Mouse (Mus musculus): ENCODE data around the gene Mkln1.

- TF ChIP-seq CTCF (IDR thresholded peaks at IDR 0.05; ENCODE audit: borderline replicate concordance, control insufficient read depth, extremely low read depth, insufficient read depth, low read length, poor library complexity), result no peak
- no peak for TF ChIP-seq POLR2A (IDR thresholded peaks at IDR 0.05; ENCODE audit: control insufficient read depth, extremely low read depth, insufficient read depth, low read length, poor library complexity)
These were observed 101.3 kb downstream of the Mkln1 start for GRCm38 (mm10) chr6:31499836-31500235.

All from thymus, adult 2 months (tissue).